Mouse (Mus musculus) midbrain, embryonic 11.5 days (tissue): ENCODE results near the gene Tbl1x. TPM values are rescaled to one million over a fixed set of nuclear protein-coding genes. Genes with fewer than 3 reads are reported as not detected.

Source experiments
- ATAC-seq: fragments of 200-750 bp; cut with Nextera tagmentation; 2 replicates; pipeline ENCODE4 v1.8.0; 2017; ENCODE audit warnings: moderate TSS enrichment, moderate library complexity; ENCODE audit not compliant: low FRiP score
- DNase-seq: peaks from one replicate; pipeline ENCODE4 v3.0.0; 2015; ENCODE audit warnings: low spot score; ENCODE audit errors: missing footprints
- H3K27ac ChIP-seq: fragments of 300-500 bp; sonication (generic); 2 replicates; pipeline ENCODE4 v1.5.1; 2014; ENCODE audit warnings: low read depth, low read length
- H3K27me3 ChIP-seq: fragments of 300-500 bp; sonication (generic); 2 replicates; pipeline ENCODE4 v1.6.1; 2014; ENCODE audit warnings: mild to moderate bottlenecking, low read length, moderate library complexity, mixed read lengths; ENCODE audit not compliant: control insufficient read depth, insufficient read depth
- H3K36me3 ChIP-seq: fragments of 300-500 bp; sonication (generic); 2 replicates; pipeline ENCODE4 v1.6.1; 2014; ENCODE audit warnings: mild to moderate bottlenecking, low read length, moderate library complexity, mixed read lengths; ENCODE audit not compliant: control insufficient read depth, insufficient read depth
- H3K4me1 ChIP-seq: fragments of 300-500 bp; sonication (generic); 2 replicates; pipeline ENCODE4 v1.6.1; 2014; ENCODE audit warnings: low read length; ENCODE audit not compliant: control insufficient read depth, insufficient read depth
- H3K4me2 ChIP-seq: fragments of 300-500 bp; sonication (generic); 2 replicates; pipeline ENCODE4 v1.6.1; 2014; ENCODE audit warnings: mild to moderate bottlenecking, moderate library complexity
- H3K4me3 ChIP-seq: fragments of 300-500 bp; sonication (generic); 2 replicates; pipeline ENCODE4 v1.5.1; 2014; ENCODE audit warnings: low read depth, low read length
- H3K9ac ChIP-seq: fragments of 300-500 bp; sonication (generic); 2 replicates; pipeline ENCODE4 v1.6.1; 2014; ENCODE audit warnings: low read length
- H3K9me3 ChIP-seq: fragments of 300-500 bp; sonication (generic); 2 replicates; pipeline ENCODE4 v1.6.1; 2016; ENCODE audit warnings: low read length; ENCODE audit not compliant: control insufficient read depth
- WGBS: fragments of 180-500 bp; shearing (Covaris S2); extraction: QIAGEN DNeasy Blood & Tissue Kit; methylation state at CpG from one replicate; pipeline ENCODE4 v1.1.7; 2014; 5-methylcytosine and 5-hydroxymethylcytosine counted together
- polyA plus RNA-seq: library from polyadenylated mRNA; unstranded; fragments of >200 nt; fragmentation: Nextera tagmentation; extraction: Ambion mirVana; gene quantifications from 2 replicates; pipeline ENCODE4 v1.2.1, GENCODE M21; 2014

Gene Tbl1x
- polyA plus RNA-seq, result 78.6 and 85.1 TPM in 2 replicates

DNA sequence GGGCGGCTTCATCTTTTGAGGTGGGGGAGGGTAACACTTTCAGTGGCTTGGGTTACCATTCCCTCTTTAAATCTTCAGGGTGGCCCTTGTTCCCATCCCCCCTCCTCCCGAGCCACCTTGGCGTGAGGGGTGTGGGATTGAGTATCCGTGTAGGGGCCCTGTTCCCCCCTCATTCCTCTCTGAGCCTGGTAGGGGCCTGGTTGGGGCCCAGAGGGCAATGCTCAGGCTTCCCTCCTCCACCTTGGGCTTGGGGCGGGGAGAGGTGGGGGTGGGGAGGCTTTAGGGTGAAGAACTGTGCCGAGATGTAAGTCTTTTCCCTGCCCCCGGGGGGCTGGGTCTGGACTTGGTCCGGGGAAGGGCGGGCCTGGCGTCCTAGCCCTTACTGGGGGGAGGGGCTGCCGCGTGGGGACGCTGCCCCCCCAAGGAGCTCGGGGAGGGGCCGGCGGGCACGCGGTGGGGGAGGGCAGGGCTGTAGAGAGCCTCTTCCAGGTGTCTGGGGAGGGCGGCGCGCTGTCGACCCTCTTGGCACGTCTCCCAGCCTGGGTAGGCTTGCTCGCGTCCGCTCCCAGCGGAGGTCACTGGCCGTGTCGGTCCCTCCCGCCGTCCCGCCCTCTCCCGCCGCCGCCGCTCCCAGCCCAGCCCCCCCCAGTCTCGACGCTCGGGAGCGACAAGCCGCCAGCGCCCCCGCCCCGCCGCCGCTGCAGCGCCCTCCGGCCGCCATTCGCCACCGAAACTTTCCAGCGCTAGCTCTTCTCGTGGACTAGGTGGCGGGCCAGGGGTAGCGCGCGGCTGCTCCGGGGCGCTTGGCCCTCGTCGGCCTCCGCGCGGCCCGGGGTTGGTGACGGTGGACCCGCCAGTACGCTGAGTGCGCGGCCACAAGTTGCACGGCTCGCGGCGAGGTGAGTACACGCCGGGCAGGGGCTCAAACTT lies at the start of gene Tbl1x:
Tbl1x (plus strand) TSS at position 643 of the 930 bp plus-strand sequence.
- 25% methylated on average over 41 of the region's 76 CpGs for WGBS
- peak within 1 kb of the TSS; percentile 47 for H3K4me2 ChIP-seq
- peaks cover 6% of the 10 kb centered on the region; the same call in 1 of the 2 replicates for H3K4me1 ChIP-seq
- H3K27me3 ChIP-seq, result no peaks in the 10 kb centered on the region
- H3K9me3 ChIP-seq, result no peaks in the 10 kb centered on the region
- H3K9ac ChIP-seq, result peak within 1 kb of the TSS; percentile 89
- peak within 1 kb of the TSS; percentile 90 for H3K27ac ChIP-seq
- no peaks in the 10 kb centered on the region for H3K36me3 ChIP-seq
- ATAC-seq (peak; percentile 89), DNase-seq (peak; percentile 93)
- H3K4me3 ChIP-seq, result peak within 1 kb of the TSS; percentile 64

DNA sequence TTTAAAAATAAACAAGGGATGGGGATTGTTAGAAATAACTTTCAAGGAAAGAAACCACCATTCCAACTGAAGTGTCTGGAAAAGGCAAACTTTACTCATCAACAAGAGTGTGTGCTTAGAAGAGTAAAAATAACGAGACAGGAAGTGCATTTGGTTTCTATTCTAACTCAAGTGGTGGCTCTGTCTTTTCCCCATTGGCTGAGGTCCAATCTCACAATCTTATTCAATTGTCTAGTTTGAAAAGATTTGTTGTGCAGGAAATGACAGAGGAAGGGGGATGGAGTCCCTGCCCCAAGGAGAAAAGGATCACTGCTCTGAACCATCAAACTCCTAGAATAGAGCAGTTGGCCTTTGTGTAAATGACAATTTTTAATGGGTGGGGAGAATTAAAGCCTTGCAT lies 41.6 kb upstream of the Tbl1x start:
- Histone ChIP-seq H3K9me3 (no peaks in the 10 kb centered on the region), H3K9ac (no peak overlapping the region), H3K4me2 (no peak overlapping the region), H3K36me3 (no peaks in the 10 kb centered on the region), H3K4me1 (no peaks in the 10 kb centered on the region), H3K27me3 (no peaks in the 10 kb centered on the region), H3K4me3 (no peak overlapping the region), H3K27ac (no peak overlapping the region)
- WGBS, result 64% methylated on average over 1 of the region's 1 CpGs
- DNase-seq (no peak), ATAC-seq (no peak)

DNA sequence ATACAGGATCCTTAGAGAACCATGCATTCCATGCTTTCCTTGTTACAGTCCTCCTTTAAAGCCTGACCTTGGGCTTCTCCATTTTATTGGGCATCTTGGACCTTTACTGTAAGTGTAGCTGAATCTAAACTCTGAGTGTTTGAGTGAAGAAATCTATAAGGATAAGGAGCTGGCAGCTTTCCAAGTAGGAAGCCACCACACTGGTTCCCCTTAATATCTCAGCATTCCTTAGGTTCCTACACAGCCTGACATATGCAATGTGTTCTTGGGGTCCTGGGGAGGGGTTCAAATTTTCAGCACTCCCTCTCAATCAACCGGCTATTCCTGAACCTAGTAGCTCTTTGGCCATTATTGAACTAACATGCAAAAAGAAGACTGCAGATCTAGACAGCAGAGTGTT lies 38.0 kb upstream of the Tbl1x start:
- 87% methylated on average over 1 of the region's 1 CpGs for WGBS
- Histone ChIP-seq H3K27ac (no peak overlapping the region), H3K9ac (no peak overlapping the region), H3K4me1 (no peaks in the 10 kb centered on the region), H3K4me3 (no peak overlapping the region), H3K36me3 (no peaks in the 10 kb centered on the region), H3K9me3 (no peaks in the 10 kb centered on the region), H3K4me2 (no peak overlapping the region), H3K27me3 (no peaks in the 10 kb centered on the region)
- DNase-seq (no peak), ATAC-seq (no peak)

DNA sequence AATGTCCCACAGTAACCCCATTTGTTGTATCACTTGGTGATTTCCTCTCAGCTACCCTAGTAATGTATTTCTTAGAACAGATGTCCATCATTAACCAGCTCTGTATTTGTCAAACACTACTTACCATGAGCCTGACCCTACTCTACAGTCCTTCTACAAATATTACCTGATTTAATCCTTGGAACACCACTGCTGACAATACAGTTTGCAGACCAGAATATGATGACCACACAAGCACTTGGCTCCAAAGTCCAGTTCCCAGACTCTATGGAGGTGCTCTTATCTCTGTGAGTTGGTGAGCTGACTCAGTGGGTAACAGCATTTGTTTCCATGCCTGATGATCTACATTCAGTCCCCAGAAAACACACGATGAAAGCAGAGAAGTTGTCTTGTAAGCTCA lies 37.3 kb upstream of the Tbl1x start:
- no peak for DNase-seq
- Histone ChIP-seq H3K9ac (no peak overlapping the region), H3K9me3 (no peaks in the 10 kb centered on the region), H3K4me3 (no peak overlapping the region), H3K27ac (no peak overlapping the region), H3K36me3 (no peaks in the 10 kb centered on the region), H3K4me2 (no peak overlapping the region), H3K4me1 (no peaks in the 10 kb centered on the region), H3K27me3 (no peaks in the 10 kb centered on the region)
- WGBS, result 74% methylated on average over 1 of the region's 1 CpGs
- no peak for ATAC-seq

GRCm38 (mm10) chrX:77474551-77474950 lies 36.3 kb upstream of the Tbl1x start:
- Histone ChIP-seq H3K36me3 (no peaks in the 10 kb centered on the region), H3K27me3 (no peaks in the 10 kb centered on the region), H3K4me2 (no peak overlapping the region), H3K9ac (no peak overlapping the region), H3K9me3 (no peaks in the 10 kb centered on the region), H3K27ac (no peak overlapping the region), H3K4me3 (no peak overlapping the region), H3K4me1 (no peaks in the 10 kb centered on the region)
- 23% methylated on average over 1 of the region's 1 CpGs for WGBS
- ATAC-seq, result no peak
- DNase-seq, result no peak

DNA sequence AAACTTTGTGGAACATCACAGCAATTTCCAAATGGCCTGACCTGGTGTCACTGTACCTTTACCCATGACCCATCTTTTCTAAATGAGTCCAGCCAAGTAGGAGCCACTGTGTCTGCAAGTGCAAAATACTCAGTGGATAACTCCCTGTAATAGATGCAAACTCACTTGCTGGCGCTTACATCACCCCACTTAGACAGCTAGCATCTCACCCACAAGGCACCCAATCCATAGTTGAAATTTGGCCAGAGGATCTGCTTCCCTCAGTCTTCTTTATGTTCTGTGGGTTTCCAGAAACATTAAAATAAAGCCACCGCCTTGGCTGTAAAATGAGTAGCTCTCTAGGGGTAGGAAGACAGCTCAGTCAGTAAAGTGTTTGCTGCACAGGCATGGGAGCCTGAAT lies 33.3 kb upstream of the Tbl1x start:
- 81% methylated on average over 2 of the region's 2 CpGs for WGBS

GRCm38 (mm10) chrX:77487922-77488799 lies 22.7 kb upstream of the Tbl1x start:
- WGBS, result 74% methylated on average over 7 of the region's 7 CpGs
- no peak for DNase-seq
- no peaks in the 10 kb centered on the region for H3K36me3 ChIP-seq

More for the DNA sequence above, 33.3 kb upstream of the Tbl1x start:
- Histone ChIP-seq H3K4me1 (no peaks in the 10 kb centered on the region), H3K4me3 (no peak overlapping the region), H3K36me3 (no peaks in the 10 kb centered on the region), H3K4me2 (no peak overlapping the region), H3K9ac (no peak overlapping the region), H3K9me3 (no peaks in the 10 kb centered on the region), H3K27ac (no peak overlapping the region), H3K27me3 (no peaks in the 10 kb centered on the region)
- DNase-seq (no peak), ATAC-seq (no peak)

GRCm38 (mm10) chrX:77490127-77490526 lies 20.7 kb upstream of the Tbl1x start:
- Histone ChIP-seq H3K4me3 (no peak overlapping the region), H3K9me3 (no peaks in the 10 kb centered on the region), H3K27ac (no peak overlapping the region), H3K36me3 (no peaks in the 10 kb centered on the region), H3K4me1 (no peaks in the 10 kb centered on the region), H3K27me3 (no peaks in the 10 kb centered on the region), H3K4me2 (no peak overlapping the region), H3K9ac (no peak overlapping the region)
- no peak for DNase-seq
- ATAC-seq, result no peak
- 71% methylated on average over 1 of the region's 1 CpGs for WGBS

More at GRCm38 (mm10) chrX:77487922-77488799, 22.7 kb upstream of the Tbl1x start:
- Histone ChIP-seq H3K4me1 (no peaks in the 10 kb centered on the region), H3K27ac (no peak overlapping the region), H3K4me2 (no peak overlapping the region), H3K9ac (no peak overlapping the region), H3K9me3 (no peaks in the 10 kb centered on the region), H3K27me3 (no peaks in the 10 kb centered on the region), H3K4me3 (no peak overlapping the region)
- ATAC-seq, result no peak
